Mouse (Mus musculus): ENCODE measurements around the gene Zxdc.

DNA sequence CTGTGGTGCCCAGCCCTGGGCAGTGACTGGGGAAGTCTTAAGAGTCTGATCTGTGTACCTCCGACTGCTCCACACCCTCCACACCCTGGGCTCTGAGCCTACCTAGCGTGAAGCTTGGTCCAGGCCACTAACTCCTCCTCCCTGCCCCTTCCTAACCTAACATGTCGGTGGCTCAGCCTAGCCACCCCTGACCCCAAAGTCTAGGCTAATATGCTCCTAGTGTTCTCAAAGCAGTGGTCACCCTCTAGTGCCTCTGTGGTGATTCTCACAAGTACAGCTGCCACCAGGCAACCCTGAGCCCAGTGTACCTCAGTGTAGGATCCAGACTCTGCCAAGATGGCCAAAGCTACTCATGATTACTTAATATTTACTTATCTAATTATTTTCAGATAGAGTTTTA, 65.4 kb downstream of the Zxdc start:
- TF ChIP-seq POLR2A (IDR thresholded peaks at IDR 0.05; ENCODE audit: borderline replicate concordance, extremely low read depth, insufficient read depth, insufficient read length, poor library complexity, severe bottlenecking) (no peak), CTCF (IDR thresholded peaks at IDR 0.05; ENCODE audit: borderline replicate concordance, extremely low read depth, insufficient read depth, insufficient read length) (no peak)
